Mouse (Mus musculus) cortical plate, adult 2 months (tissue): ENCODE data around the gene Marcksl1.

Experiments
- CTCF ChIP-seq: fragments of 200-500 bp; IDR thresholded peaks from 2 replicates; pipeline ENCODE4 v1.5.1; 2011; ENCODE audit warnings: mild to moderate bottlenecking, control low read depth, low read length; ENCODE audit not compliant: insufficient read depth; ENCODE audit errors: extremely low read depth
- POLR2A ChIP-seq: fragments of 200-500 bp; IDR thresholded peaks from 2 replicates; pipeline ENCODE4 v1.6.1; 2011; ENCODE audit warnings: mild to moderate bottlenecking, low read length, control low read depth; ENCODE audit not compliant: insufficient read depth; ENCODE audit errors: extremely low read depth

DNA sequence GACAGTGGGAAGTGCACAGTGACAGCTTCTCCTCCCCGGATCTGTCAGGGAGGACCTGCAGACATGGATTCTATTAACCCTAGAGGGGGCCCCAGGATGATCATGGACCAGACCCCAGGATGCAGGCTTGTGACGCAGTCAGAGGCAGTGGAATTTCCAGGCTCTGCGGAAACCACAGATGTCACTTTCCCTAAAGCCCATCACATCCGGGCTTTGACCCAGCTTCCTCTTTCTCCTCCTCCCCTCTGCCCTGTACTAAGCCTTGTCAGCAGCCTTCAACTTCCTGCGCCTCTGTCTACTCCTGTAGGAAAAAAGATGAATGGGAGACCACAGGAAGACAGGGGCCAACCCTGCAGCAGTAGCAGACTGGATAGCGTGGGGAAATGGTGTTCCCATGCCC, 16.8 kb upstream of the Marcksl1 start:
- TF ChIP-seq CTCF: no peak
- no peak for TF ChIP-seq POLR2A
